ENCODE assay signal across 32 mouse cellular contexts in genomic region chr5:143930656-143931055, GRCm38 (mm10). TPM values are rescaled to one million over a fixed set of nuclear protein-coding genes. Genes with fewer than 3 reads are reported as not detected.
"Had no signal": no experiment of that assay in that cellular context is flagged by ENCODE, and none has a peak within 500 bp of the region (broad histone marks: within the 10 kb centered on the region; RNA-seq: fewer than 3 reads in every experiment).

No protein-coding gene starts in this region.

- H3K4me3 ChIP-seq: embryonic facial prominence, embryonic 10.5 days; embryonic facial prominence, embryonic 12.5 days; embryonic facial prominence, embryonic 13.5 days; embryonic facial prominence, embryonic 15.5 days; erythroblast, embryonic 14.5 days; forebrain, embryonic 10.5 days; forebrain, embryonic 12.5 days; forebrain, embryonic 13.5 days; forebrain, embryonic 15.5 days; gastrocnemius, adult 2 months; heart, adult 2 months had no signal

- H3K27ac ChIP-seq: embryonic facial prominence, embryonic 10.5 days; embryonic facial prominence, embryonic 12.5 days; embryonic facial prominence, embryonic 13.5 days; embryonic facial prominence, embryonic 15.5 days; forebrain, embryonic 10.5 days; forebrain, embryonic 12.5 days; forebrain, embryonic 13.5 days; forebrain, embryonic 15.5 days; gastrocnemius, adult 2 months; heart, adult 2 months had no signal

- DNase-seq: cerebellum, adult 2 months; cerebellum, adult 8-10 months; cerebellum, adult 9-10 months; cerebellum, adult 9-11 months; cerebellum, postnatal 10 days; cerebellum, postnatal 14 days; cerebellum, postnatal 25 days; cerebellum, postnatal 36 days; embryo, embryonic 11 days; forebrain, postnatal 0 days; gastrocnemius, adult 2 months; gastrocnemius, postnatal 10 days; gastrocnemius, postnatal 14 days; gastrocnemius, postnatal 25 days; gastrocnemius, postnatal 36 days; heart, adult 18-20 months; heart, adult 2 months had no signal

- H3K4me1 ChIP-seq: embryonic facial prominence, embryonic 12.5 days; embryonic facial prominence, embryonic 15.5 days; forebrain, embryonic 12.5 days had no signal

- H3K9me3 ChIP-seq: embryonic facial prominence, embryonic 10.5 days; embryonic facial prominence, embryonic 12.5 days; embryonic facial prominence, embryonic 13.5 days; embryonic facial prominence, embryonic 15.5 days; forebrain, embryonic 10.5 days; forebrain, embryonic 12.5 days; forebrain, embryonic 13.5 days; forebrain, embryonic 15.5 days had no signal

- H3K27me3 ChIP-seq: embryonic facial prominence, embryonic 12.5 days; embryonic facial prominence, embryonic 13.5 days; embryonic facial prominence, embryonic 15.5 days; forebrain, embryonic 12.5 days; forebrain, embryonic 13.5 days; forebrain, embryonic 15.5 days had no signal

RNA-seq across cellular contexts. Expression of gene Rsph10b, which starts 2.2 kb away (rescaled TPM):
- total RNA-seq: common myeloid progenitor, adult 5-6 weeks; granulocyte monocyte progenitor cell, adult 5-6 weeks had no signal

RNA-seq across cellular contexts. Expression of gene Gm42421, which starts 2.7 kb away (rescaled TPM):
- total RNA-seq: common myeloid progenitor, adult 5-6 weeks; gastrocnemius, adult 18-20 months; gastrocnemius, adult 2 months; gastrocnemius, adult 8-10 months; gastrocnemius, postnatal 14 days; gastrocnemius, postnatal 25 days; gastrocnemius, postnatal 4 days; granulocyte monocyte progenitor cell, adult 5-6 weeks; heart, adult 18-20 months; heart, adult 2 months had no signal
- polyA plus RNA-seq: erythroblast, embryonic 14.5 days had no signal

RNA-seq across cellular contexts. Expression of gene Ankrd61, which starts 33.2 kb away (rescaled TPM):
- total RNA-seq: common myeloid progenitor, adult 5-6 weeks; forebrain, postnatal 0 days; gastrocnemius, adult 18-20 months; gastrocnemius, adult 2 months; gastrocnemius, postnatal 10 days; gastrocnemius, postnatal 14 days; gastrocnemius, postnatal 25 days; gastrocnemius, postnatal 36 days; granulocyte monocyte progenitor cell, adult 5-6 weeks; heart, adult 18-20 months; heart, adult 2 months; heart, adult 8-10 months had no signal
- polyA plus RNA-seq: erythroblast, embryonic 14.5 days had no signal
